Mouse (Mus musculus): ENCODE results near the gene Dnaic2.

The Dnaic2 gene
- long read RNA-seq, experiment 1, result 0 reads
- long read RNA-seq, experiment 2, partial matches to known transcripts, result 0 of 1 reads
- long read RNA-seq, experiment 2, other reads (novel, unspliced or antisense), result 1 of 1 reads

DNA sequence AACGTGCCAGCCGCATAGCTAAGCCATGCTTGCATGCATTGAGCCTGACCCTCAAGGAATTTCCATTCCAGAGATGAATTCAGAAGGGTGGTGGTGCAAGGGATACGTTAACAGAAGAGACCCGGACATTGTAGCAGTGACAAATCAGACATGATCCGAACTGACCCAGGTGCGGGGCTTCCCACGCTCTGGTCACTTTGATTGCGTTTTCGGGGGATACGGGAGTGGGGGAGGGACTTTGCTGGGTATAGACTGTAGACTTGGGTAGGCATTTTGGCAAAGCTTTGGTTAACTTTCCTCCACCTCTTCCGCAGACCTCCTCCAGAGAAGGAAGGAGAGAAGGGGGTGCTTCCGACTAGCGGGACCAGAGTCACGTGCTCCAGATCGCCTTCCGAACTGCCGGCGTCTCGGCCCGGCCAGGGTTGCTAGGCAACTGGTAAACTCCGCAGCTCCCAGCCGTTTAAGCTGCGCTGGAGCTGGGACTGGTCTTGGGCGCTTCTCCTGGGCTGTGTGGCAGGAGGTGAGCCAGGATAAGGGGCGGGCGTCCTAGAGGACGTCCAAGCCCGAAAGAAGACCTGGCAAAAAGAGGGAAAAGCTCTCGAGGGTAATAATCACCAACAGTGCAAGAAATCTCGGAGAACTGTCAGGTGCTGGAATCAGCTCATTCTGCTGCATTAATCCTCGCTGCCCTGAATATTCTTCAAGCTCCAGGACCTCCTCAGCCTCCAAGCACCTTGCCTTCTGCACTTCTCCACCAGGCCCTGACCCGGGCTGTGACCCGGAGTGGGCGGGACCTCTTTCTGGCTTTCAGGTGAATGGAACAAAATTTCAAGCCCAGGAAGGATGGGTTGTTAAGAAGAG lies at the start of gene Dnaic2:
Gene Dnaic2 (plus strand): TSS at position 444 of the 861 bp plus-strand sequence.
- intact Hi-C loops (cut with DNase I), result no loop called here

- intact Hi-C loops (cut with DNase I), result loop anchor here (5.0 kb wide), 1 partner anchor 43 kb away; no protein-coding TSS in a partner anchor
These were observed 47.6 kb upstream of the Dnaic2 start for GRCm38 (mm10) chr11:114679582-114679981.

DNA sequence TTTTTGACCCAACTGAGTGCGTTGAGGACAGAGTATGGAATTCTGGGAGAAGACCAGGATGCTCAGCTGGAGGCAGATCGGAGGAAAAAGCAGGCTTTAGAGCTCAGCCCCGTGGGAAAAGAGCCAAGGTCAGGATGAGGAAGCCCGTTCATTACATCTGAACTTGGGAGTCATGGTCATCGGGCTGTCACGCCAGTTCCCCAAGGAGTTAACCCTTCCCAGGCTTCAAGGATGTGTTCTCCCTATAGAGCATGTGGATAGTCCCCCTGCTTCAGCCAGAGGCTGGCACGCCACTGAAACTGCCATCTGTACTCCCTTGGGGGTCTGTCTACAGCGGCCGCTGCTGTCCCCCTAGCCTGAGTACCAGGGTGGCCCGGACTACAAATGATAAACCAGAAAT lies 46.9 kb upstream of the Dnaic2 start:
- intact Hi-C loops (cut with DNase I), result no loop called here

DNA sequence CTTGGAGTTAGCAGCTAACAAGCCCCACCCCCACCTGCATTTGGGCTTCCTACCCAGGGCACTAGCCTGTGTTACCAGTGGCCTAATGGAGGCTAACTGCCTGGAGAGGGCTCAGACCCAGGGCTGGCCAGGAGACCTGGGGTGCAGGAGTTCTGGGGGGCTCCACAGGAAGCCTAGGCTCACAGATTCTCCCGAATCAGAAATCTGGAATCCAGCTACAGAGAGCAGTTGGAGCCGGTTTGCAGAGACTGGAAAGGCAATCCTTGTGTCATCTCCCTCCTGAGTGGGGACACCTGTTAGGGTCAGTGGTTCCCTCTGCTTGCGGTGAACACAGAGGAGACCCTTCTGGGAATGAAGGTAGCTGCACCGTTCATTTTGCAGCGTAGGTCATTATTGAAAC lies 46.2 kb upstream of the Dnaic2 start:
- intact Hi-C loops (cut with DNase I), result no loop called here

DNA sequence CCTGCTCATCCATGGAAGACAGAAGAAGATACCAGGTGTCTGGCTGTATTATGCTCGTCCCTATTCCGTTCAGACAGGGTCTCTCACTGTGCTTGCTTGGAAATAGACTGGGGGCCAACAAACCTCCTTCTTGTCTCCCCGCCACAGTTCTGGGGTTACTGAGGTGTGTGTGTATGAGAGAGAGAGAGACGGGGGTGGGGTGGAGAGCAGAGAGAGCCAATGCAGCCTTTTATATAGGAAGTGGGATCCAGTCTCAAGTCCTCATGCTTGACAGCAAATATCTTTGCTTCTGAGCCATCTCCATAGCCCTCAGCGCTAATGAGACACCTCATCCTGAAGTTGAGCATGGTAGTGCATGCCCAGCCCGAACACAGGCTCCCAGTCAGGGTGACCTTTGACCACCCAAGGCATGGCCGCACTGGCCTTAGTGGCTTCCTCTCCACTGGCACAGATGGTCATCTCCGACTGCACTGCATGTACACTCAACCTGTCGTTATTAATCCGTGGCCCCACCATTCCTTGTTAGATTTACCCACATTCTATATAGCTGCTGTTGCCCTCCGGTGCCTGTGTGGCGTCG lies 44.8 kb upstream of the Dnaic2 start:
- intact Hi-C loops (cut with DNase I), result no loop called here

GRCm38 (mm10) chr11:114683029-114683721 lies 44.0 kb upstream of the Dnaic2 start:
- intact Hi-C loops (cut with DNase I), result no loop called here

DNA sequence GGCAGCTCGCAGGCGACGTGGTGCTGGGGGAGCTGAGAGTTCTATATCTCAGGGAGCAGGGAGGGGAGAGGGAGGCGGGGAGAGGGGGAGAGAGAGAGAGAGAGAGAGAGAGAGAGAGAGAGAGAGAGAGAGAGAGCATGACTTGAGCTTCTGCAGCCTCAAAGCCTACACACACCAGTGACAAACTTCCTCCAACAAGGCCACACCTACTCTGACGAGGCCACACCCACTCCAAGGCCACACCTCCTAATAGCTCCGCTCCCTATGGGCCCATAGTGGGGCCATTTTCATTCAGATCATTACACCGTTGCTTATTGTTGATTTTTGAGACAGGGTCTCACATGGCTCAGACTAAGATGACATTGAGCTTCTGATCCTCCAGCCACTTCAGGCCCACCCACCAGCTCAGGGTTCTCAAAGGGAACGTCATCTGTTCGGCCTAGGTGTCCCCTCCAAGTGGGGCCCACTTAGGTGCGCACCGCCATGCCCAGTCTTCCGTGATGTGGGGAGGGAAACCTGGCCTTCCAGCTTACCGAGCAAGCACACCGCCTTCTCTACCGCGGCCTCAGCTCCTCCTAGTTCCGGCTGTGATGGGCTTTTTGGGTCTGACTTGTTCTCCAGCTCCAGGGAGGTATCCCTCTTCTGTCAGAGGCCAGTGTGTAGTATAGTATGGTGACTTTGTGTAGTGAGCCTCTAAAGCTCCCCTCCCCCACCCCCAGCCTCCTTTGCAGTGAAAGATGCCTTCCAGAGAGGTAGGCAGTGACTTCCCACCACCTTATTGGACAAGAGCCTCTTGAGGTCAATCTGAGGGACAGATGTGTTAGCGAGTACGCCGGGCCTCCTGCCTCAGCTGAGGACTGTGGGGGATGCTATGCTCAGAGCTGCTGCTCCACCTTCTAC lies 43.2 kb upstream of the Dnaic2 start:
- intact Hi-C loops (cut with DNase I), result no loop called here

GRCm38 (mm10) chr11:114684627-114685373 lies 42.4 kb upstream of the Dnaic2 start:
- intact Hi-C loops (cut with DNase I), result no loop called here

GRCm38 (mm10) chr11:114685526-114686040 lies 41.6 kb upstream of the Dnaic2 start:
- intact Hi-C loops (cut with DNase I), result no loop called here

GRCm38 (mm10) chr11:114686221-114686959 lies 40.8 kb upstream of the Dnaic2 start:
- intact Hi-C loops (cut with DNase I), result no loop called here

- intact Hi-C loops (cut with DNase I), result no loop called here
These were observed 39.5 kb upstream of the Dnaic2 start for GRCm38 (mm10) chr11:114687574-114688188.

- intact Hi-C loops (cut with DNase I), result no loop called here
These were observed 38.5 kb upstream of the Dnaic2 start for GRCm38 (mm10) chr11:114688729-114689128.

DNA sequence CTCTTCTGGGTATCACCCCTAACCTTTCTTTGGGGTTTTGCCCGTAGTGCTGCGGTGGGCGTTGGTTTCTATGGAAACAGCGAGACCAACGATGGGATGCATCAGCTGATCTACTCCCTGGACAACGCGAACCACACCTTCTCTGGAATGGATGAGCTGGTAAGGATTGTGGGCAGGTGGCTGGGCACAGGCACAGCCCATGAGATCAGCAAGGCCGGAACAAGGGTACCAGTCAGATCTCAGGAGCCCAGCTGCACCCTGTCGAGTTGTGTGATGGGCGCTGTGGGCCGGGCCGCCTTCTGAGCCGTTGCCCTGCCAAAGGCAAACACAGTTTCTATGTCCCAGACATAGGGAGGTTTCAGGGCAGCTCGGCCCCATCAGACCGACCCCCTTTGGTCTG lies 37.0 kb upstream of the Dnaic2 start:
- intact Hi-C loops (cut with DNase I), result no loop called here

- intact Hi-C loops (cut with DNase I), result no loop called here
These were observed 35.6 kb upstream of the Dnaic2 start for GRCm38 (mm10) chr11:114691454-114692182.

- intact Hi-C loops (cut with DNase I), result no loop called here
These were observed 34.6 kb upstream of the Dnaic2 start for GRCm38 (mm10) chr11:114692601-114693000.

DNA sequence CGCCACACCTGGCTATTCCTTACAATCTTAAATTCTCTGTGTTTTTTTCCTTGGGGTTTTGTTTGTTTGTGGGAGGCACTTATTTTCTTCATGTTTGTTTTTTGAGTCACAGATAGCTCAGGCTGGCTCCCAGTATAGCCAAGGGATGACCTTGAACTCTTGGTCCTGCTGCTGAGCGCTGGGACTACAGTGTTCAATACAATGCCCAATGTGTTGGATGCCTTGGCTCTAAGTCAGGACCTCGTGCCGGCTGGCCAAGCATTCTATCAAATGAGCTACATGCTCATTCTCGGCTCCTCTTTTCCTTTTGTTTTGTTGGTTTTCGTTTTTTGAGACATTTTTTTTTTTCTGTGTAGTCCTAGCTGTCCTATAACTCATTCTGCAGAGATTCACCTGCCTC lies 33.8 kb upstream of the Dnaic2 start:
- intact Hi-C loops (cut with DNase I), result no loop called here

DNA sequence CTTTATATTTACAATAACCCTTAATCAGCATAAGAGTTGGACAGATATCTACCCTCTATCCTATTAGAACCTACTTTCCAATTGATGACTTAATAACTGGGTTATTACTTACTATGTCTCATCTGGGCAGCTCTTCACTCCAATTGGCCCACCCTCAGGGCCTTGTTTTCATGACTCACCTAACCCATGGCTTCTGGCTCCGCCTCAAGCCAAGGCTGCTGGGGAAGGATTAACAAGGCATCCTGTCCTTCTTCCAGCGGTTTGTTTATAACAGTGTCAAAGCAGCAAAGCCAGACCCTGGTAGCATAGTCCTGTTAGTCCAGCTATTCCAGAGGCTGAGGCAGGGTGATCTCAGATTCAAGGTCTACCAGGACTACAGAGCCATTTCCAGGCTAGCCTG lies 32.8 kb upstream of the Dnaic2 start:
- intact Hi-C loops (cut with DNase I), result no loop called here

DNA sequence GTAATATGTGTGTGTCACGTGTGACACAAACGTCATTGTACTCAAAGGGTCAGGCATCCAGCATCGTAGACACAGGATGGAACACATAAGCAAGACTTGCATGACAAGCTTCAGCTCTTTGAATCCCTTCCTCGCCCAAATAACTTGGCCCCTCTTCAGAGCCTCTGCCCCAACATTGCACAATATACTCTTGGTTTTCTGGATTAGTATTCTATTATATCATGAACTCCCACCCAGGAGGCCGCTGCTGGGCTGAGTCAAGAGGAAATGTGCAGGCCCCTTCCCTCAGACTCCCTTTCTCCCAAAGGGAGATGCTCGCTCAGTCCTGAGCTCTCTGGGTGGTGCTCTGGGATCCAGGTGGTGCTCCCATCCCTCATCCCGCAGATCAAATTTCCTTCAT lies 28.7 kb upstream of the Dnaic2 start:
- intact Hi-C loops (cut with DNase I), result no loop called here

Measured in adrenal gland (tissue).